Mouse (Mus musculus) heart, embryonic 15.5 days (tissue): Measurements from ENCODE around the gene Fam180a. TPM values are rescaled to one million over a fixed set of nuclear protein-coding genes. Genes with fewer than 3 reads are reported as not detected.
"Not testable (repeated sequence)": the region's sequence is repeated elsewhere in the genome, so short reads cannot be mapped to it uniquely, and the experiment has no call there.

Experiments used
- ATAC-seq: fragments of 200-750 bp; cut with Nextera tagmentation; replicated peaks from 2 replicates; pipeline ENCODE4 v1.8.0; 2017; ENCODE audit warnings: low read depth, moderate TSS enrichment; ENCODE audit not compliant: insufficient number of reproducible peaks, insufficient read depth, low FRiP score
- H3K27ac ChIP-seq: fragments of 300-500 bp; sonication (generic); 2 replicates; pipeline ENCODE4 v1.5.1; 2015; ENCODE audit warnings: mild to moderate bottlenecking, inconsistent platforms
- H3K27me3 ChIP-seq: fragments of 300-500 bp; sonication (generic); 2 replicates; pipeline ENCODE4 v1.6.1; 2015; ENCODE audit warnings: inconsistent platforms
- H3K36me3 ChIP-seq: fragments of 300-500 bp; sonication (generic); 2 replicates; pipeline ENCODE4 v1.6.1; 2015; ENCODE audit warnings: mild to moderate bottlenecking, inconsistent platforms
- H3K4me1 ChIP-seq: fragments of 300-500 bp; sonication (generic); replicated peaks from 2 replicates; pipeline ENCODE4 v1.6.1; 2015; ENCODE audit warnings: inconsistent platforms
- H3K4me2 ChIP-seq: fragments of 300-500 bp; sonication (generic); 2 replicates; pipeline ENCODE4 v1.6.1; 2015; ENCODE audit warnings: inconsistent platforms, mild to moderate bottlenecking, moderate library complexity
- H3K4me3 ChIP-seq: fragments of 300-500 bp; sonication (generic); 2 replicates; pipeline ENCODE4 v1.5.1; 2015; ENCODE audit warnings: mild to moderate bottlenecking, inconsistent platforms
- H3K9ac ChIP-seq: fragments of 300-500 bp; sonication (generic); 2 replicates; pipeline ENCODE4 v1.6.1; 2015; ENCODE audit warnings: mild to moderate bottlenecking, inconsistent platforms
- H3K9me3 ChIP-seq: fragments of 300-500 bp; sonication (generic); replicated peaks from 2 replicates; pipeline ENCODE4 v1.6.1; 2016; ENCODE audit warnings: inconsistent platforms
- WGBS: fragments of 180-500 bp; shearing (Covaris S2); methylation state at CpG from one replicate; pipeline ENCODE4 v1.1.7; 2015; ENCODE audit warnings: mixed read lengths; 5-methylcytosine and 5-hydroxymethylcytosine counted together
- polyA plus RNA-seq: library from polyadenylated mRNA; unstranded; fragments of >200 nt; fragmentation: Nextera tagmentation; extraction: Ambion mirVana; gene quantifications from 2 replicates; pipeline ENCODE4 v1.2.1, GENCODE M21; 2015

Fam180a gene
- polyA plus RNA-seq: 0.75 and 1.0 TPM in 2 replicates

- peak; percentile 51; the same call in 1 of the 2 replicates for ATAC-seq
- peak within 1 kb of the TSS; percentile 47 for H3K27ac ChIP-seq
- H3K9ac ChIP-seq: no peak within 1 kb of the TSS
- no peaks in the 10 kb centered on the region for H3K27me3 ChIP-seq
- no peaks in the 10 kb centered on the region for H3K9me3 ChIP-seq
- peak within 1 kb of the TSS; percentile 34 for H3K4me2 ChIP-seq
- peaks cover 17% of the 10 kb centered on the region for H3K4me1 ChIP-seq
- 29% methylated on average over 9 of the region's 9 CpGs for WGBS
- no peaks in the 10 kb centered on the region for H3K36me3 ChIP-seq
- H3K4me3 ChIP-seq: no peak within 1 kb of the TSS
These were observed at the start of gene Fam180a for GRCm38 (mm10) chr6:35326111-35326515. Fam180a (minus strand) TSS chr6:35326141.

GRCm38 (mm10) chr6:35374052-35374451 lies 48.1 kb upstream of the Fam180a start:
- Histone ChIP-seq H3K9ac (no peak overlapping the region), H3K36me3 (no peaks in the 10 kb centered on the region), H3K9me3 (no peaks in the 10 kb centered on the region), H3K4me3 (no peak overlapping the region), H3K4me1 (no peaks in the 10 kb centered on the region), H3K27me3 (no peaks in the 10 kb centered on the region), H3K27ac (no peak overlapping the region), H3K4me2 (no peak overlapping the region)
- no peak for ATAC-seq
- 78% methylated on average over 10 of the region's 10 CpGs for WGBS

DNA sequence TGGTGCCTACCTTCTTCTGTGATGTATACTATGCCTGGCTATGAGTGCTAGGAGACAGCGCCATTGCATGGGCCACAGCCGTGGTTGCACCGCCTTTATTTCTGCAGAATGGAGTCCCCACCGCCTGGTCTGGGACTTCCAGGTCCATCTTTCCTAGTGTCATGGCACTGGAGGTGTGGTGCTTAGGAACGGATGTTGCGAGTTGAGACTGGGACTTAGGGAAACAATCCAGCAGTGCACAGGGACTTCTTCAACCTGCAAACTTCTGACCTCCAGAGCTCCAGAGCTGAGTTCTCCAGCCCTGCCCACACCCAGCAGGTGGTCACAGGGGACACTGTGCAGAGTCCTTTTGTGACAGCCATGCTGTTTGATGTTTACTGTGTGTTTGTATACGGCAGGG lies 44.4 kb upstream of the Fam180a start:
- Histone ChIP-seq H3K27ac (no peak overlapping the region), H3K4me2 (no peak overlapping the region), H3K4me3 (no peak overlapping the region), H3K27me3 (no peaks in the 10 kb centered on the region), H3K36me3 (no peaks in the 10 kb centered on the region), H3K9me3 (no peaks in the 10 kb centered on the region), H3K4me1 (no peaks in the 10 kb centered on the region), H3K9ac (no peak overlapping the region)
- ATAC-seq: no peak
- WGBS: 90% methylated on average over 7 of the region's 7 CpGs

DNA sequence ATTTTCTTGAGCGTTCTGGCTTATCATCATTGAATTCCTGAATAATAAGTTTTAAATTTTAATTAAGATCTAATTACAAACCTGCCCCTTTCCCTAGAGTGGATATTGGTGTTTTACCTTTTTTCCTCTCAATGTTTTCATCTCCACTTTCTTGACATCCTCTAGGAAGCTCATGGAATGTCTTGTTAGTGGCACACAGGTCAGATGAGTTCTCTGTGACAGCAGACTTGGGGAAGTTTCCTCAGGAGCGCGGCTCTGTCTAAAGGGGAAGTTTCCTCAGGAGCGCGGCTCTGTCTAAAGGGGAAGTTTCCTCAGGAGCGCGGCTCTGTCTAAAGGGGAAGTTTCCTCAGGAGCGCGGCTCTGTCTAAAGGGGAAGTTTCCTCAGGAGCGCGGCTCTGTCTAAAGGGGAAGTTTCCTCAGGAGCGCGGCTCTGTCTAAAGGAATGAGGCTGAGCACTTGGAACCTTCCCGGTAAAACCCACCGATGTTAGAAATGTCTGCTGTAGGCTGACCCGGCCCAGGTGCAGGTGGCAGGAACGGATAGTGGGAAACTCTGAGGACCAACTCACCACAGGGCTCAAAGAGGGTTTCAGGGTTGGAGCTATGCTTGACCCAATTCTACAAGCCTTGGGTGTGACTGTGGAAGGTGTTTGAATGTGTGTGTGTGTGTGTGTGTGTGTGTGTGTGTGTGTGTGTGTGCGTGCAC lies 43.8 kb upstream of the Fam180a start:
- not testable (repeated sequence) for H3K27ac ChIP-seq, H3K9ac ChIP-seq, H3K4me1 ChIP-seq, H3K9me3 ChIP-seq, H3K4me2 ChIP-seq, H3K36me3 ChIP-seq, ATAC-seq, H3K4me3 ChIP-seq, H3K27me3 ChIP-seq
- 72% methylated on average over 16 of the region's 18 CpGs for WGBS

DNA sequence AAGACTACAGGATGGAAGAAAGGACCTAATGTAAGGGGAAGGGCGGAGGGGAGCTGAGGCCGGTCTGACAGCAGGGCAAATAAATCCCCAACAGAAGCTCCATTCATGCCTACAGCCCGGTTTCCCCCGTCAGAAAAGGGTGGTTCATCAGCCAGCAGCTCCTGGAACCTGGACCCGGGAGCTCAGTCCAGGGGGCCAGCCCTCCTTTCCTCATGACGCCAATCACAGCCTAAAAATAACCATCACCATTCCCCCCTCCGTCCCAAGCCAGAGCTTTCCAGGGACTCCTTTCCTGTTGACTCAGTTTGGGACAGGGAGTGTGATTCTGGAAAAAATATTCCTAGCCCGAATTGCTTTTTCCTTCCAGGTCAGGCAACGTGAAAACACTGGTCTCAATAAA lies 36.7 kb upstream of the Fam180a start:
- WGBS: 25% methylated on average over 9 of the region's 9 CpGs
- H3K4me1 ChIP-seq: peaks cover 9% of the 10 kb centered on the region
- H3K36me3 ChIP-seq: no peaks in the 10 kb centered on the region
- peak overlapping the region; percentile 50 for H3K27ac ChIP-seq
- no peaks in the 10 kb centered on the region for H3K9me3 ChIP-seq
- no peaks in the 10 kb centered on the region for H3K27me3 ChIP-seq
- peak overlapping the region; percentile 24 for H3K4me3 ChIP-seq
- H3K4me2 ChIP-seq: peak overlapping the region; percentile 58
- peak overlapping the region; percentile 8; the same call in 1 of the 2 replicates for H3K9ac ChIP-seq
- ATAC-seq: peak; percentile 64; the same call in 1 of the 2 replicates

GRCm38 (mm10) chr6:35355320-35355719 lies 29.4 kb upstream of the Fam180a start:
- Histone ChIP-seq H3K4me3 (no peak overlapping the region), H3K27me3 (no peaks in the 10 kb centered on the region), H3K9me3 (no peaks in the 10 kb centered on the region), H3K4me2 (no peak overlapping the region), H3K4me1 (peaks cover 9% of the 10 kb centered on the region), H3K9ac (no peak overlapping the region), H3K27ac (no peak overlapping the region), H3K36me3 (no peaks in the 10 kb centered on the region)
- ATAC-seq: no peak
- WGBS: 95% methylated on average over 3 of the region's 3 CpGs

GRCm38 (mm10) chr6:35354622-35354998 lies 28.7 kb upstream of the Fam180a start:
- 47% methylated on average over 6 of the region's 6 CpGs for WGBS
- H3K36me3 ChIP-seq: no peaks in the 10 kb centered on the region
- ATAC-seq: no peak
- no peaks in the 10 kb centered on the region for H3K9me3 ChIP-seq
- H3K4me3 ChIP-seq: no peak overlapping the region
- H3K4me2 ChIP-seq: no peak overlapping the region
- no peak overlapping the region for H3K27ac ChIP-seq
- H3K27me3 ChIP-seq: no peaks in the 10 kb centered on the region
- no peak overlapping the region for H3K9ac ChIP-seq
- peaks cover 9% of the 10 kb centered on the region for H3K4me1 ChIP-seq

DNA sequence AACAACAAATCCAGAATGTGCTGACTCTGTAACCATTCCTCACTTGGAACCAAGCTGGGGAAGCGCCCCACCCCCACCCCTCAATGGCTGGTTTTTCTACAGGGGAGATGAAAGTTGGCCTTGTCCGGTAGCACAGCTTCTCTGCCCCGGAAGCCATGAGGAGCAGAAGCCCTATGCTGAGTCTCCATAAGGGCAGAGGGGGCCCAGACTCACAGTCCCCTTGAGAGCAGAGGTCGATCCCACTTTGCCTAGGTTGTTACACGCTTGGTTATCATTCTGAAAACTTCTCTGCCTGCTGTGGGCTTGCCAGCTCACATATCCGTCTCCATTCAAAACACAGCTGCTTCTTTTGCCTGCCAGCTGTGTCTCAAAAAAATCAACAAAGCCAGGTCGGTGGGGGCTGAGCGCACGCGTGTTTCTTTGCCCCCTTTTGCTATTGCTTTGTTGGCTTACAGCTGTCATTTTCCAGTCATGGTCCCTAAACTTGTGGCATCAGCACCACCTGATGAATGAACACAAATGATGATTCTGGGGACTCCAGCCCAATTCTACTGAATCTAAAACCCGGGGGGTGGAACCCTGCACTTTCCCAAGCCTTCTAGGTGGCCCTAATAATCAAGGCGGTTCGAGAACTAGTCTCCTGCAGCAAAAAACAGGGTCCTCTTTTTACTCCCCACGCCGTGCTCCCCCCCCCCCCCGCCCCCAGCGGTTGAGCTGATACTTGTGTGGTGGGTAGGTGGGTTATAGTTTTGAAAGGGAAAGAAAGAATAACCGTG lies 28.1 kb upstream of the Fam180a start:
- ATAC-seq: no peak
- H3K4me1 ChIP-seq: peaks cover 9% of the 10 kb centered on the region
- no peak overlapping the region for H3K4me2 ChIP-seq
- H3K27me3 ChIP-seq: no peaks in the 10 kb centered on the region
- H3K9me3 ChIP-seq: no peaks in the 10 kb centered on the region
- 24% methylated on average over 18 of the region's 18 CpGs for WGBS
- H3K9ac ChIP-seq: no peak overlapping the region
- H3K27ac ChIP-seq: no peak overlapping the region
- no peak overlapping the region for H3K4me3 ChIP-seq
- H3K36me3 ChIP-seq: no peaks in the 10 kb centered on the region

DNA sequence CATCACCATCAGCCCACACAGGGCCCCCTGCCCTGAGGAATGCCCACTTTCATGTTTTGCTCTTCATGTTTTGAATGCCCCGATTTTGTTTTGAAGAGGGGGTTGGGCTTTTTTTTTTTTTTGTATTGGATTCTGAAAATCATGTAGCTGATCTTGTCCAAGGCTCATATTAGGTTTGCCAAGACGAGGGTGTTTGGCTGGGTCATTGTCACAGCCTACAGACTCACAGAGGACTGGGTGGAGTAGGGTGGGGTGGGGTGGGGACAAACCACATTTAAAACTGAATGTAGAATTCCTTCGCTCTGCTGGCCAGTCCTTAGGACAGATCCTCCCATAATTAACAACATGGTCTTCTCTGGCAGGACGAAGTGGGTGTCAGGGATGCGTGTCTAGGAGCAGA lies 27.5 kb upstream of the Fam180a start:
- no peak for ATAC-seq
- Histone ChIP-seq H3K27ac (no peak overlapping the region), H3K27me3 (no peaks in the 10 kb centered on the region), H3K9me3 (no peaks in the 10 kb centered on the region), H3K4me3 (no peak overlapping the region), H3K9ac (no peak overlapping the region), H3K36me3 (no peaks in the 10 kb centered on the region), H3K4me2 (no peak overlapping the region), H3K4me1 (peaks cover 9% of the 10 kb centered on the region)
- 62% methylated on average over 5 of the region's 5 CpGs for WGBS

GRCm38 (mm10) chr6:35352867-35353266 lies 26.9 kb upstream of the Fam180a start:
- Histone ChIP-seq H3K4me3 (no peak overlapping the region), H3K9me3 (no peaks in the 10 kb centered on the region), H3K27ac (no peak overlapping the region), H3K36me3 (no peaks in the 10 kb centered on the region), H3K27me3 (no peaks in the 10 kb centered on the region), H3K4me2 (no peak overlapping the region), H3K9ac (no peak overlapping the region), H3K4me1 (peaks cover 9% of the 10 kb centered on the region)
- ATAC-seq: no peak
- 73% methylated on average over 8 of the region's 8 CpGs for WGBS

GRCm38 (mm10) chr6:35351826-35352225 lies 25.9 kb upstream of the Fam180a start:
- 85% methylated on average over 3 of the region's 3 CpGs for WGBS
- Histone ChIP-seq H3K4me2 (no peak overlapping the region), H3K4me3 (no peak overlapping the region), H3K27ac (no peak overlapping the region), H3K27me3 (no peaks in the 10 kb centered on the region), H3K9ac (no peak overlapping the region), H3K9me3 (no peaks in the 10 kb centered on the region), H3K36me3 (no peaks in the 10 kb centered on the region), H3K4me1 (peaks cover 9% of the 10 kb centered on the region)
- no peak for ATAC-seq
